Mouse (Mus musculus): ENCODE data around the gene Fzd4. TPM values are rescaled to one million over a fixed set of nuclear protein-coding genes. Genes with fewer than 3 reads are reported as not detected.

The Fzd4 gene
- total RNA-seq, 1 experiment = 2.2 TPM

GRCm38 (mm10) chr7:89461351-89461750 is 57.2 kb downstream of the Fzd4 start:
- no peak overlapping the region for H3K27ac ChIP-seq (ENCODE audit: insufficient read depth, low read depth, low read length, poor library complexity, severe bottlenecking)
- in situ Hi-C loops (cut with MboI; ENCODE audit: low sequenced_read_pairs in 2 of 2, unreplicated experiment in 2 of 2) = no loop called here
- no peak for DNase-seq (ENCODE audit: low read depth, low spot score)

More at GRCm38 (mm10) chr7:89461351-89461750, 57.2 kb downstream of the Fzd4 start:
- no peaks in the 10 kb centered on the region for H3K4me1 ChIP-seq (ENCODE audit: control insufficient read depth in 2 of 2, insufficient read depth in 2 of 2, low read length in 2 of 2, poor library complexity in 1 of 2)
- no peak overlapping the region for H3K4me3 ChIP-seq (ENCODE audit: insufficient read depth in 1 of 2, low read depth in 1 of 2, low read length in 2 of 2, poor library complexity in 1 of 2, severe bottlenecking in 1 of 2)
- H3K9ac ChIP-seq (ENCODE audit: insufficient read depth, low read depth, low read length, poor library complexity, severe bottlenecking) = no peak overlapping the region
- no peaks in the 10 kb centered on the region for H3K9me3 ChIP-seq (ENCODE audit: control insufficient read depth, insufficient read depth, low read depth, low read length)
- H3K36me3 ChIP-seq (ENCODE audit: control insufficient read depth, insufficient read depth, low read length, poor library complexity, severe bottlenecking) = no peaks in the 10 kb centered on the region
- no peak for TF ChIP-seq HCFC1 (IDR thresholded peaks at IDR 0.05; ENCODE audit: borderline replicate concordance, insufficient read depth, low read length)
- TF ChIP-seq CHD2 (IDR thresholded peaks at IDR 0.05; ENCODE audit: low read depth, low read length) = no peak
- TF ChIP-seq MAFK (IDR thresholded peaks at IDR 0.05; ENCODE audit: insufficient read depth, low read depth, low read length) = no peak
- TF ChIP-seq ZC3H11A (IDR thresholded peaks at IDR 0.05; ENCODE audit: borderline replicate concordance, low read depth, low read length) = no peak
- no peak for TF ChIP-seq ZNF384 (IDR thresholded peaks at IDR 0.05; ENCODE audit: low read depth, low read length)

Other genes with a start within 250 kb of the Fzd4 start
- 19.0 and 29.2 TPM in 2 replicates for gene Tmem135, start 133 bp upstream of the Fzd4 start, total RNA-seq (2012; rRNA removed)
- 72.3 and 126 TPM in 2 replicates for gene Prss23, start 122.8 kb downstream of the Fzd4 start, total RNA-seq (2012; rRNA removed)
- 0.13 and 0.21 TPM in 2 replicates for gene Me3, start 228.0 kb downstream of the Fzd4 start, total RNA-seq (2012; rRNA removed)